Mouse (Mus musculus) MEL (cell line): ENCODE results near the gene Zfp607b. TPM values are rescaled to one million over a fixed set of nuclear protein-coding genes. Genes with fewer than 3 reads are reported as not detected.

Experiments used
- DNase-seq: peaks from one replicate; pipeline ENCODE4 v3.0.0; 2011; ENCODE audit warnings: low read depth, low spot score
- H3K27ac ChIP-seq: 2 replicates; pipeline ENCODE4 v1.5.1; 2012; ENCODE audit warnings: low read depth, mild to moderate bottlenecking, control low read depth, low read length, moderate library complexity; ENCODE audit not compliant: control insufficient read depth
- H3K27me3 ChIP-seq, 2 experiments: fragments of 150-350 bp in 1 of 2; sonication (generic) in 1 of 2; 2 replicates each; pipeline ENCODE4 v1.6.1; 2012; ENCODE audit warnings: low read length in 2 of 2, mild to moderate bottlenecking in 2 of 2, improper control_type of control experiment in 1 of 2, moderate library complexity in 1 of 2; ENCODE audit not compliant: insufficient read depth in 2 of 2, control insufficient read depth in 1 of 2
- H3K36me3 ChIP-seq, 2 experiments: 2 replicates each; pipeline ENCODE4 v1.6.1; 2012 to 2014; ENCODE audit warnings: low read length in 2 of 2, improper control_type of control experiment in 1 of 2, inconsistent platforms in 1 of 2, mild to moderate bottlenecking in 1 of 2; ENCODE audit not compliant: insufficient read depth in 2 of 2, control insufficient read depth in 1 of 2
- H3K4me1 ChIP-seq, 2 experiments: fragments of 150-350 bp in 1 of 2; sonication (generic) in 1 of 2; 2 replicates each; pipeline ENCODE4 v1.6.1; 2012; ENCODE audit warnings: low read length in 2 of 2, improper control_type of control experiment in 1 of 2, mild to moderate bottlenecking in 1 of 2; ENCODE audit not compliant: insufficient read depth in 2 of 2, control insufficient read depth in 1 of 2
- H3K4me3 ChIP-seq, 2 experiments: fragments of 150-350 bp in 1 of 2; sonication (generic) in 1 of 2; 2 replicates each; pipeline ENCODE4 v1.5.1; 2012; ENCODE audit warnings: low read depth in 2 of 2, low read length in 2 of 2, mild to moderate bottlenecking in 2 of 2, moderate library complexity in 2 of 2, control low read depth in 1 of 2, improper control_type of control experiment in 1 of 2; ENCODE audit not compliant: control insufficient read depth in 1 of 2, insufficient read depth in 1 of 2
- H3K79me2 ChIP-seq: 2 replicates; pipeline ENCODE4 v1.6.1; 2012; ENCODE audit warnings: mild to moderate bottlenecking, low read length, moderate library complexity; ENCODE audit not compliant: control insufficient read depth, poor library complexity, insufficient read depth
- H3K9ac ChIP-seq: 2 replicates; pipeline ENCODE4 v1.6.1; 2012; ENCODE audit warnings: low read depth, mild to moderate bottlenecking, control low read depth, low read length, moderate library complexity; ENCODE audit not compliant: control insufficient read depth, poor library complexity, severe bottlenecking
- H3K9me3 ChIP-seq: fragments of 150-350 bp; sonication (generic); replicated peaks from 2 replicates; pipeline ENCODE4 v1.6.1; 2012; ENCODE audit warnings: mild to moderate bottlenecking, low read length, improper control_type of control experiment, moderate library complexity; ENCODE audit not compliant: insufficient read depth
- BHLHE40 ChIP-seq: IDR thresholded peaks from 2 replicates; pipeline ENCODE4 v1.6.1; 2012; ENCODE audit warnings: low read depth, mild to moderate bottlenecking, inconsistent platforms, low read length, improper control_type of control experiment, borderline replicate concordance
- CHD1 ChIP-seq: IDR thresholded peaks from 2 replicates; pipeline ENCODE4 v1.6.1; 2012; ENCODE audit warnings: low read depth, mild to moderate bottlenecking, inconsistent platforms, low read length, improper control_type of control experiment
- CTCF ChIP-seq, 3 experiments: IDR thresholded peaks in 2 of 3; conservative IDR thresholded peaks in 1 of 3; 2 replicates each; pipeline ENCODE4 v1.5.1; 2011 to 2012; ENCODE audit warnings: low read length in 3 of 3, low read depth in 2 of 3, mild to moderate bottlenecking in 2 of 3, improper control_type of control experiment in 1 of 3, inconsistent platforms in 1 of 3, mixed read lengths in 1 of 3, moderate library complexity in 1 of 3; ENCODE audit not compliant: control insufficient read depth in 1 of 3, insufficient read depth in 1 of 3, poor library complexity in 1 of 3, severe bottlenecking in 1 of 3
- E2F4 ChIP-seq: IDR thresholded peaks from 2 replicates; pipeline ENCODE4 v1.6.1; 2011; ENCODE audit warnings: low read depth, low read length, improper control_type of control experiment, borderline replicate concordance
- ELF1 ChIP-seq: IDR thresholded peaks from 2 replicates; pipeline ENCODE4 v1.6.1; 2014; ENCODE audit warnings: low read depth, mild to moderate bottlenecking, inconsistent platforms, low read length, improper control_type of control experiment, moderate library complexity
- GATA1 ChIP-seq: IDR thresholded peaks from 2 replicates; pipeline ENCODE4 v1.6.1; 2011; ENCODE audit warnings: low read depth, low read length, improper control_type of control experiment
- HCFC1 ChIP-seq: IDR thresholded peaks from 2 replicates; pipeline ENCODE4 v1.6.1; 2012; ENCODE audit warnings: low read depth, mild to moderate bottlenecking, inconsistent platforms, low read length, improper control_type of control experiment, moderate library complexity
- MAFK ChIP-seq: IDR thresholded peaks from 2 replicates; pipeline ENCODE4 v1.6.1; 2011; ENCODE audit warnings: low read depth, mild to moderate bottlenecking, low read length, improper control_type of control experiment, borderline replicate concordance
- MAZ ChIP-seq: IDR thresholded peaks from 2 replicates; pipeline ENCODE4 v1.6.1; 2012; ENCODE audit warnings: low read depth, mild to moderate bottlenecking, inconsistent platforms, low read length, improper control_type of control experiment
- MEF2A ChIP-seq: IDR thresholded peaks from 2 replicates; pipeline ENCODE4 v1.6.1; 2014; ENCODE audit warnings: low read depth, mild to moderate bottlenecking, inconsistent platforms, low read length, improper control_type of control experiment; ENCODE audit not compliant: poor library complexity, insufficient replicate concordance, severe bottlenecking; ENCODE audit errors: extremely low read depth
- MXI1 ChIP-seq: IDR thresholded peaks from 2 replicates; pipeline ENCODE4 v1.6.1; 2011; ENCODE audit warnings: mild to moderate bottlenecking, low read depth, low read length, improper control_type of control experiment
- MYC ChIP-seq: IDR thresholded peaks from 2 replicates; pipeline ENCODE4 v1.6.1; 2011; ENCODE audit warnings: low read depth, mild to moderate bottlenecking, low read length, improper control_type of control experiment, moderate library complexity
- POLR2A ChIP-seq, 2 experiments: IDR thresholded peaks; 2 replicates each; pipeline ENCODE4 v1.6.1; 2011 to 2012; ENCODE audit warnings: low read length in 2 of 2, mild to moderate bottlenecking in 2 of 2, control low read depth in 1 of 2, improper control_type of control experiment in 1 of 2, low read depth in 1 of 2, moderate library complexity in 1 of 2; ENCODE audit not compliant: control insufficient read depth in 1 of 2, insufficient read depth in 1 of 2, poor library complexity in 1 of 2
- POLR2AphosphoS2 ChIP-seq: IDR thresholded peaks from 2 replicates; pipeline ENCODE4 v1.6.1; 2011; ENCODE audit warnings: low read length, improper control_type of control experiment
- POLR2AphosphoS5 ChIP-seq: IDR thresholded peaks from 2 replicates; pipeline ENCODE4 v1.6.1; 2012; ENCODE audit warnings: low read depth, borderline replicate concordance, mild to moderate bottlenecking, inconsistent platforms, low read length, moderate library complexity, mixed read lengths
- RAD21 ChIP-seq: IDR thresholded peaks from 2 replicates; pipeline ENCODE4 v1.6.1; 2011; ENCODE audit warnings: mild to moderate bottlenecking, low read depth, low read length, improper control_type of control experiment
- RCOR1 ChIP-seq: IDR thresholded peaks from 2 replicates; pipeline ENCODE4 v1.6.1; 2012; ENCODE audit warnings: low read depth, mild to moderate bottlenecking, inconsistent platforms, low read length, improper control_type of control experiment
- SMC3 ChIP-seq: IDR thresholded peaks from 2 replicates; pipeline ENCODE4 v1.6.1; 2011; ENCODE audit warnings: low read depth, low read length, improper control_type of control experiment
- TAL1 ChIP-seq: IDR thresholded peaks from 2 replicates; pipeline ENCODE4 v1.6.1; 2012; ENCODE audit warnings: mild to moderate bottlenecking, inconsistent platforms, low read length, moderate library complexity, mixed read lengths
- TBP ChIP-seq: IDR thresholded peaks from 2 replicates; pipeline ENCODE4 v1.8.0; 2011; ENCODE audit warnings: low read depth, low read length, improper control_type of control experiment
- TCF12 ChIP-seq: IDR thresholded peaks from 2 replicates; pipeline ENCODE4 v1.6.1; 2014; ENCODE audit warnings: low read depth, mild to moderate bottlenecking, inconsistent platforms, low read length, improper control_type of control experiment, moderate library complexity
- USF2 ChIP-seq, 2 experiments: IDR thresholded peaks; 2 replicates each; pipeline ENCODE4 v1.6.1; 2011 to 2012; ENCODE audit warnings: improper control_type of control experiment in 2 of 2, low read length in 2 of 2, borderline replicate concordance in 1 of 2, inconsistent platforms in 1 of 2, low read depth in 1 of 2, mild to moderate bottlenecking in 1 of 2; ENCODE audit not compliant: insufficient read depth in 1 of 2
- ZC3H11A ChIP-seq: IDR thresholded peaks from 2 replicates; pipeline ENCODE4 v1.6.1; 2012; ENCODE audit warnings: low read depth, mild to moderate bottlenecking, inconsistent platforms, low read length, improper control_type of control experiment
- ZMIZ1 ChIP-seq: IDR thresholded peaks from 2 replicates; pipeline ENCODE4 v1.6.1; 2012; ENCODE audit warnings: low read depth, mild to moderate bottlenecking, inconsistent platforms, low read length, improper control_type of control experiment, moderate library complexity
- polyA plus RNA-seq, 2 experiments: library from polyadenylated mRNA; stranded (reverse) in 1 of 2; unstranded in 1 of 2; fragments of >175 nt in 1 of 2; fragments of >200 nt in 1 of 2; gene quantifications; 2 replicates each; pipeline versions ENCODE4 v1.2.1 to v1.2.4; 2012; ENCODE audit warnings: low replicate concordance in 2 of 2, low read depth in 1 of 2; ENCODE audit not compliant: insufficient read length in 2 of 2, insufficient read depth in 1 of 2, missing spikeins in 1 of 2
- total RNA-seq: library from RNA; depleted of rRNA; stranded (reverse); fragments of 300-350 nt; gene quantifications from 2 replicates; pipeline ENCODE4 v1.2.3, GENCODE M21; 2012

Gene Zfp607b
- total and polyA plus RNA-seq, 3 experiments = 1.6 to 2.3 TPM; not detected in 1

DNA sequence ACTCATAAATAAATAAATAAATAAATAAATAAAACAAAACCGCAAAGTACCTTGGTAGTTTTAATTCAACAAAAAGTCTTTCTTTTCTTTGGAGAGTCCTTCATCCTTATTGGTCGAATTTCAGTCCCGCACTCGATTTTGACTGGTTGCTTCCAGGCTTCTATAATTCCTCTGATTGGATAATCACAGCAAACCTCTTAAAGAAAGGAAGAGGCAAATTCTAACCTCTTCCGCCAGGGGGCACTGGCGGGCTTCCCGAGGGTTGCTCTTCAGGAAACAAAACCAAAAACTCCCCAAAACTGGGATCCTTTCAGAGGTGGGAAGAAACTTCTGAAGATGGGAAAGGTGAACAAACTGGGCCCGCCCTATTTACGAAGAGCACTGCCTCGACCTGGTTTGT, 38.2 kb upstream of the Zfp607b start:
- DNase-seq = peak; percentile 93
- H3K36me3 ChIP-seq = no peaks in the 10 kb centered on the region
- H3K9me3 ChIP-seq = no peaks in the 10 kb centered on the region
- H3K27ac ChIP-seq = no peak overlapping the region
- peak overlapping the region; percentile 44 to 58 for H3K4me3 ChIP-seq
- H3K79me2 ChIP-seq = no peaks in the 10 kb centered on the region
- TF ChIP-seq E2F4 (no peak), MAZ (no peak), BHLHE40 (no peak), POLR2AphosphoS5 (no peak), USF2 (IDR thresholded peaks at IDR 0.05; ENCODE audit: borderline replicate concordance in 1 of 2, insufficient read depth in 1 of 2, low read depth in 1 of 2, low read length in 2 of 2) (no peak), ELF1 (no peak), SMC3 (peak; percentile 87), MYC (no peak), ZC3H11A (peak; percentile 52), GATA1 (no peak), CTCF (IDR thresholded peaks at IDR 0.05 in 2 of 3, conservative IDR thresholded peaks at IDR 0.05 in 1 of 3; ENCODE audit: control insufficient read depth in 1 of 3, insufficient read depth in 1 of 3, low read depth in 2 of 3, low read length in 3 of 3, poor library complexity in 1 of 3, severe bottlenecking in 1 of 3) (peak; percentile 82 to 88 (median 84)), TCF12 (no peak), POLR2A (IDR thresholded peaks at IDR 0.05; ENCODE audit: control insufficient read depth in 1 of 2, insufficient read depth in 1 of 2, low read depth in 1 of 2, low read length in 2 of 2, poor library complexity in 1 of 2) (no peak), CHD1 (no peak), HCFC1 (no peak), TAL1 (no peak), TBP (0 out of 2 replicates have a peak, but pooled peaks have one; percentile 1), MXI1 (no peak), RAD21 (peak; percentile 88), MAFK (no peak), POLR2AphosphoS2 (no peak), RCOR1 (peak; percentile 10; the same call in 1 of the 2 replicates), ZMIZ1 (no peak), MEF2A (no peak)
- TF ChIP-seq, all 39 proteins: peak for 6
- H3K4me1 ChIP-seq = peaks cover 0 to 6% of the 10 kb centered on the region in 2 experiments; a peak in 1 of 4 replicates
- H3K27me3 ChIP-seq = no peaks in the 10 kb centered on the region
- H3K9ac ChIP-seq = peak overlapping the region; percentile 49
